Comparison of ENCODE assay signal across 1 mouse cellular context in genomic region chr3:95043251-95043650, GRCm38 (mm10).
TF ChIP-seq lines count a peak whose summit lies in the region.

No protein-coding gene starts in this region.

TF ChIP-seq in MEL, 35 proteins besides CTCF, POLR2A, EP300 and RAD21 (continued from another document):
- no peak for TF ChIP-seq CHD1 (IDR thresholded peaks at IDR 0.05; ENCODE audit: low read depth, low read length)
- TF ChIP-seq JUND (IDR thresholded peaks at IDR 0.05; ENCODE audit: low read depth, low read length) = no peak
- no peak for TF ChIP-seq ETS1 (IDR thresholded peaks at IDR 0.05; ENCODE audit: low read depth, low read length)
- TF ChIP-seq NELFE (IDR thresholded peaks at IDR 0.05; ENCODE audit: low read depth, low read length) = no peak
- TF ChIP-seq GATA1 (IDR thresholded peaks at IDR 0.05; ENCODE audit: low read depth, low read length) = no peak
- no peak for TF ChIP-seq E2F4 (IDR thresholded peaks at IDR 0.05; ENCODE audit: borderline replicate concordance, low read depth, low read length)
- TF ChIP-seq HCFC1 (IDR thresholded peaks at IDR 0.05; ENCODE audit: low read depth, low read length) = no peak
- no peak for TF ChIP-seq ZC3H11A (IDR thresholded peaks at IDR 0.05; ENCODE audit: low read depth, low read length)
- TF ChIP-seq KAT2A (conservative IDR thresholded peaks at IDR 0.05; ENCODE audit: low read depth, low read length) = no peak
- TF ChIP-seq MYB (IDR thresholded peaks at IDR 0.05; ENCODE audit: low read depth, low read length) = no peak
- TF ChIP-seq TAL1 (IDR thresholded peaks at IDR 0.05; ENCODE audit: low read length) = no peak
- TF ChIP-seq USF2 (IDR thresholded peaks at IDR 0.05; ENCODE audit: borderline replicate concordance in 1 of 2, insufficient read depth in 1 of 2, low read depth in 1 of 2, low read length in 2 of 2) = no peak
- TF ChIP-seq ZKSCAN1 (IDR thresholded peaks at IDR 0.05; ENCODE audit: low read depth, low read length) = no peak
- no peak for TF ChIP-seq POLR2AphosphoS5 (IDR thresholded peaks at IDR 0.05; ENCODE audit: borderline replicate concordance, low read depth, low read length)
- no peak for TF ChIP-seq RCOR1 (IDR thresholded peaks at IDR 0.05; ENCODE audit: low read depth, low read length)
- TF ChIP-seq MAFK (IDR thresholded peaks at IDR 0.05; ENCODE audit: borderline replicate concordance, low read depth, low read length) = no peak
- TF ChIP-seq ZMIZ1 (IDR thresholded peaks at IDR 0.05; ENCODE audit: low read depth, low read length) = no peak
